Mouse (Mus musculus) CH12.LX (cell line): ENCODE data around the gene Zc3hc1. TPM values are rescaled to one million over a fixed set of nuclear protein-coding genes. Genes with fewer than 3 reads are reported as not detected.

Source experiments
- DNase-seq: peaks from one replicate; pipeline ENCODE4 v3.0.0-alpha.2; 2013; ENCODE audit errors: extremely low read depth
- H3K27ac ChIP-seq: 2 replicates; pipeline ENCODE4 v1.5.1; 2012; ENCODE audit warnings: low read depth, mild to moderate bottlenecking, control low read depth, moderate library complexity; ENCODE audit not compliant: insufficient read depth
- H3K27me3 ChIP-seq: replicated peaks from 2 replicates; pipeline ENCODE3; 2012; ENCODE audit warnings: inconsistent platforms
- H3K36me3 ChIP-seq, 2 experiments: replicated peaks in 1 of 2; 2 replicates each; pipeline versions ENCODE3 to v1.6.1; 2012; ENCODE audit warnings: inconsistent platforms in 1 of 2, low read length in 1 of 2, mild to moderate bottlenecking in 1 of 2, mixed read lengths in 1 of 2, moderate library complexity in 1 of 2; ENCODE audit not compliant: control insufficient read depth in 1 of 2, insufficient read depth in 1 of 2
- H3K4me1 ChIP-seq, 2 experiments: 2 replicates each; pipeline ENCODE4 v1.6.1; 2012; ENCODE audit warnings: inconsistent platforms in 1 of 2, moderate library complexity in 1 of 2; ENCODE audit not compliant: insufficient read depth in 2 of 2, control insufficient read depth in 1 of 2
- H3K4me2 ChIP-seq: 2 replicates; pipeline ENCODE4 v1.6.1; 2012; ENCODE audit warnings: low read depth, mild to moderate bottlenecking, control low read depth; ENCODE audit not compliant: poor library complexity, insufficient read depth, severe bottlenecking
- H3K4me3 ChIP-seq, 3 experiments: fragments of 150-350 bp in 1 of 3; sonication (generic) in 1 of 3; replicated peaks in 1 of 3; 2 replicates each; pipeline versions ENCODE3 to v1.5.1; 2011 to 2012; ENCODE audit warnings: low read depth in 2 of 3, low read length in 2 of 3, mild to moderate bottlenecking in 2 of 3, moderate library complexity in 2 of 3, control low read depth in 1 of 3, improper control_type of control experiment in 1 of 3, inconsistent platforms in 1 of 3, mixed read lengths in 1 of 3; ENCODE audit not compliant: poor library complexity in 1 of 3
- H3K79me2 ChIP-seq: replicated peaks from 2 replicates; pipeline ENCODE4 v1.6.1; 2012; ENCODE audit warnings: mild to moderate bottlenecking, moderate library complexity; ENCODE audit not compliant: control insufficient read depth, poor library complexity, insufficient read depth, severe bottlenecking; ENCODE audit errors: extremely low read depth
- H3K9ac ChIP-seq: 2 replicates; pipeline ENCODE4 v1.6.1; 2012; ENCODE audit warnings: low read depth, mild to moderate bottlenecking, control low read depth, moderate library complexity; ENCODE audit not compliant: insufficient read depth
- H3K9me3 ChIP-seq: replicated peaks from 2 replicates; pipeline ENCODE3; 2012; ENCODE audit warnings: low read length, inconsistent platforms, mixed read lengths
- BHLHE40 ChIP-seq: IDR thresholded peaks from 2 replicates; pipeline ENCODE4 v1.6.1; 2011; ENCODE audit warnings: mild to moderate bottlenecking, low read depth, low read length, improper control_type of control experiment
- CTCF ChIP-seq, 2 experiments: IDR thresholded peaks in 1 of 2; conservative IDR thresholded peaks in 1 of 2; 2 replicates each; pipeline ENCODE4 v1.5.1; 2011 to 2012; ENCODE audit warnings: low read depth in 2 of 2, low read length in 2 of 2, improper control_type of control experiment in 1 of 2, inconsistent platforms in 1 of 2, mild to moderate bottlenecking in 1 of 2, moderate library complexity in 1 of 2
- E2F4 ChIP-seq: IDR thresholded peaks from 2 replicates; pipeline ENCODE4 v1.6.1; 2011; ENCODE audit warnings: low read depth, low read length, improper control_type of control experiment; ENCODE audit not compliant: insufficient replicate concordance
- ELF1 ChIP-seq: IDR thresholded peaks from 2 replicates; pipeline ENCODE4 v1.6.1; 2014; ENCODE audit warnings: low read depth, mild to moderate bottlenecking, inconsistent platforms, low read length, improper control_type of control experiment
- EP300 ChIP-seq: IDR thresholded peaks from 2 replicates; pipeline ENCODE4 v1.6.1; 2011; ENCODE audit warnings: low read length, improper control_type of control experiment
- IRF4 ChIP-seq: IDR thresholded peaks from 2 replicates; pipeline ENCODE4 v1.6.1; 2014; ENCODE audit warnings: low read depth, mild to moderate bottlenecking, inconsistent platforms, low read length, improper control_type of control experiment
- KAT2A ChIP-seq: IDR thresholded peaks from 2 replicates; pipeline ENCODE4 v1.6.1; 2012; ENCODE audit warnings: low read length, improper control_type of control experiment, inconsistent platforms; ENCODE audit not compliant: insufficient replicate concordance
- MAFK ChIP-seq: IDR thresholded peaks from 2 replicates; pipeline ENCODE4 v1.6.1; 2011; ENCODE audit warnings: low read length, improper control_type of control experiment; ENCODE audit not compliant: insufficient replicate concordance
- MAZ ChIP-seq: IDR thresholded peaks from 2 replicates; pipeline ENCODE4 v1.6.1; 2012; ENCODE audit warnings: low read depth, mild to moderate bottlenecking, inconsistent platforms, low read length, improper control_type of control experiment, moderate library complexity
- MEF2A ChIP-seq: IDR thresholded peaks from 2 replicates; pipeline ENCODE4 v1.6.1; 2014; ENCODE audit warnings: low read depth, mild to moderate bottlenecking, inconsistent platforms, low read length, improper control_type of control experiment, borderline replicate concordance
- NRF1 ChIP-seq: IDR thresholded peaks from 2 replicates; pipeline ENCODE4 v1.6.1; 2014; ENCODE audit warnings: low read depth, mild to moderate bottlenecking, inconsistent platforms, low read length, improper control_type of control experiment, moderate library complexity
- POLR2AphosphoS2 ChIP-seq: IDR thresholded peaks from 2 replicates; pipeline ENCODE4 v1.6.1; 2011; ENCODE audit warnings: low read depth, low read length, improper control_type of control experiment
- RAD21 ChIP-seq: IDR thresholded peaks from 2 replicates; pipeline ENCODE4 v1.6.1; 2011; ENCODE audit warnings: low read depth, mild to moderate bottlenecking, low read length, improper control_type of control experiment, moderate library complexity
- RCOR1 ChIP-seq: conservative IDR thresholded peaks from 2 replicates; pipeline ENCODE4 v1.6.1; 2012; ENCODE audit warnings: low read depth, mild to moderate bottlenecking, inconsistent platforms, low read length, improper control_type of control experiment
- SIN3A ChIP-seq: IDR thresholded peaks from 2 replicates; pipeline ENCODE4 v1.6.1; 2012; ENCODE audit warnings: low read length, improper control_type of control experiment, inconsistent platforms
- UBTF ChIP-seq: IDR thresholded peaks from 2 replicates; pipeline ENCODE4 v1.6.1; 2012; ENCODE audit warnings: low read depth, mild to moderate bottlenecking, inconsistent platforms, low read length, improper control_type of control experiment, moderate library complexity
- USF1 ChIP-seq: IDR thresholded peaks from 2 replicates; pipeline ENCODE4 v1.6.1; 2014; ENCODE audit warnings: low read depth, mild to moderate bottlenecking, inconsistent platforms, low read length, improper control_type of control experiment
- ZKSCAN1 ChIP-seq: IDR thresholded peaks from 2 replicates; pipeline ENCODE4 v1.6.1; 2012; ENCODE audit warnings: low read depth, inconsistent platforms, low read length, improper control_type of control experiment, borderline replicate concordance
- ZNF384 ChIP-seq: IDR thresholded peaks from 2 replicates; pipeline ENCODE4 v1.6.1; 2012; ENCODE audit warnings: low read depth, low read length, improper control_type of control experiment, inconsistent platforms
- dilution Hi-C: fragments of 300-500 bp; cut with MboI; formaldehyde crosslinking; loops from 2 replicates; pipeline ENCODE4 v1.14.3; 2020; ENCODE audit warnings: low sequenced_read_pairs; ENCODE audit not compliant: extremely low pct_unique_long_range_greater_than_20kb, extremely low pct_ligation_motif_present
- in situ Hi-C: fragments of 300-500 bp; cut with MboI; formaldehyde crosslinking; loops from 3 replicates; pipeline ENCODE4 v1.14.3; 2019; ENCODE audit warnings: low sequenced_read_pairs, low pct_ligation_motif_present, low pct_unique_long_range_greater_than_20kb, mixed read lengths
- polyA plus RNA-seq: library from polyadenylated mRNA; unstranded; fragments of >175 nt; gene quantifications from 2 replicates; pipeline ENCODE4 v1.2.1, GENCODE M21; 2012; ENCODE audit warnings: low read depth; ENCODE audit not compliant: insufficient read length
- total RNA-seq, 2 experiments: library from RNA; depleted of rRNA; stranded (reverse); fragments of 300-350 nt in 1 of 2; fragments of >200 nt in 1 of 2; gene quantifications; 2 replicates each; pipeline ENCODE4 v1.2.3; 2012 to 2014

Zc3hc1 gene
- total and polyA plus RNA-seq, 3 experiments, result 59.5 to 89.5 (median 80.2) TPM

GRCm38 (mm10) chr6:30416126-30416525 is 25.3 kb upstream of the Zc3hc1 start:
- Histone ChIP-seq H3K79me2 (0 out of 2 replicates have a peak, but pooled peaks cover 2% of the 10 kb centered on the region), H3K27me3 (no peaks in the 10 kb centered on the region), H3K9me3 (no peaks in the 10 kb centered on the region), H3K4me3 (no peak overlapping the region), H3K27ac (no peak overlapping the region), H3K4me1 (0 out of 4 replicates have a peak, but pooled peaks cover 0 to 2% of the 10 kb centered on the region in 2 experiments), H3K9ac (no peak overlapping the region), H3K36me3 (peaks cover 0 to 26% of the 10 kb centered on the region in 2 experiments), H3K4me2 (no peak overlapping the region)
- in situ Hi-C loops, result loop anchor here (25.0 kb wide), 1 partner anchor 571 kb away; no protein-coding TSS in a partner anchor
- dilution Hi-C loops, result no loop called here
- no peak for DNase-seq
- TF ChIP-seq MAFK (no peak), KAT2A (no peak), MAZ (no peak), CTCF (conservative IDR thresholded peaks at IDR 0.05 in 1 of 2, IDR thresholded peaks at IDR 0.05 in 1 of 2; ENCODE audit: low read depth in 2 of 2, low read length in 2 of 2) (peak in 1 of 2 experiments; percentile 24; a peak in 2 of 4 replicates)

- peaks cover 0 to 24% of the 10 kb centered on the region in 2 experiments for H3K36me3 ChIP-seq
- no peak overlapping the region for H3K4me2 ChIP-seq
- H3K4me1 ChIP-seq, result 0 out of 4 replicates have a peak, but pooled peaks cover 0 to 5% of the 10 kb centered on the region in 2 experiments
- H3K9me3 ChIP-seq, result no peaks in the 10 kb centered on the region
- H3K79me2 ChIP-seq, result peaks cover 3% of the 10 kb centered on the region
- H3K9ac ChIP-seq, result no peak overlapping the region
- no peak for TF ChIP-seq POLR2AphosphoS2
- no peak for DNase-seq
- dilution Hi-C loops (no loop called here), in situ Hi-C loops (loop anchor here (25.0 kb wide), 1 partner anchor 576 kb away; no protein-coding TSS in a partner anchor)
- no peak overlapping the region for H3K4me3 ChIP-seq
- no peaks in the 10 kb centered on the region for H3K27me3 ChIP-seq
- no peak overlapping the region for H3K27ac ChIP-seq
Observed at GRCm38 (mm10) chr6:30411311-30411710, 20.5 kb upstream of the Zc3hc1 start.

GRCm38 (mm10) chr6:30409399-30410093 is 18.7 kb upstream of the Zc3hc1 start:
- Histone ChIP-seq H3K9me3 (no peaks in the 10 kb centered on the region), H3K27me3 (no peaks in the 10 kb centered on the region), H3K27ac (no peak overlapping the region), H3K4me1 (peaks cover 3 to 6% of the 10 kb centered on the region in 2 experiments; a peak in 3 of 4 replicates), H3K4me2 (no peak overlapping the region), H3K79me2 (peaks cover 14% of the 10 kb centered on the region), H3K9ac (no peak overlapping the region), H3K36me3 (peaks cover 0 to 25% of the 10 kb centered on the region in 2 experiments), H3K4me3 (no peak overlapping the region)
- TF ChIP-seq ELF1 (no peak), RAD21 (no peak), IRF4 (no peak), USF1 (no peak), RCOR1 (no peak), NRF1 (no peak), E2F4 (no peak), ZNF384 (no peak), KAT2A (no peak), UBTF (no peak), BHLHE40 (no peak), ZKSCAN1 (no peak), EP300 (no peak), MEF2A (no peak), SIN3A (no peak)
- DNase-seq, result no peak
- dilution Hi-C loops (no loop called here), in situ Hi-C loops (loop anchor here (25.0 kb wide), 1 partner anchor 578 kb away; no protein-coding TSS in a partner anchor)
